Mouse (Mus musculus) testis, adult 2 months (tissue): ENCODE measurements around the gene Wipf1. TPM values are rescaled to one million over a fixed set of nuclear protein-coding genes. Genes with fewer than 3 reads are reported as not detected.
A peak's percentile ranks its signal among the peaks of the same experiment; 100 is the strongest.

Source experiments
- H3K27ac ChIP-seq: fragments of 200-500 bp; 2 replicates; pipeline ENCODE4 v1.5.1; 2012; ENCODE audit warnings: low read depth, low read length; ENCODE audit not compliant: control insufficient read depth, insufficient read depth
- H3K27me3 ChIP-seq: fragments of 200-500 bp; 2 replicates; pipeline ENCODE4 v1.6.1; 2012; ENCODE audit warnings: mild to moderate bottlenecking, low read length, moderate library complexity; ENCODE audit not compliant: control insufficient read depth, insufficient read depth
- H3K36me3 ChIP-seq: fragments of 200-500 bp; 2 replicates; pipeline ENCODE4 v1.6.1; 2012; ENCODE audit warnings: mild to moderate bottlenecking, low read length; ENCODE audit not compliant: control insufficient read depth, insufficient read depth
- H3K4me1 ChIP-seq: fragments of 200-500 bp; 2 replicates; pipeline ENCODE4 v1.6.1; 2012; ENCODE audit warnings: low read length; ENCODE audit not compliant: control insufficient read depth, insufficient read depth
- H3K4me3 ChIP-seq: fragments of 200-500 bp; 2 replicates; pipeline ENCODE4 v1.5.1; 2012; ENCODE audit warnings: low read depth, mild to moderate bottlenecking, low read length, moderate library complexity, mixed read lengths; ENCODE audit not compliant: control insufficient read depth
- CTCF ChIP-seq: fragments of 200-500 bp; IDR thresholded peaks from 2 replicates; pipeline ENCODE4 v1.5.1; 2012; ENCODE audit warnings: low read depth, mild to moderate bottlenecking, inconsistent platforms, low read length, moderate library complexity; ENCODE audit not compliant: control insufficient read depth, insufficient read depth, insufficient replicate concordance
- POLR2A ChIP-seq: fragments of 200-500 bp; IDR thresholded peaks from 2 replicates; pipeline ENCODE4 v1.6.1; 2012; ENCODE audit warnings: low read depth, mild to moderate bottlenecking, inconsistent platforms, low read length, moderate library complexity; ENCODE audit not compliant: control insufficient read depth
- polyA plus RNA-seq: library from polyadenylated mRNA; depleted of rRNA; stranded (reverse); fragments of >200 nt; gene quantifications from 2 replicates; pipeline ENCODE4 v1.2.3, GENCODE M21; 2012

Wipf1 gene
- polyA plus RNA-seq, 1 experiment: 0.40 TPM

GRCm38 (mm10) chr2:73484561-73485235, 44.8 kb downstream of the Wipf1 start:
- Histone ChIP-seq H3K27me3 (no peaks in the 10 kb centered on the region), H3K4me1 (peaks cover 9% of the 10 kb centered on the region), H3K27ac (peak overlapping the region; percentile 77), H3K36me3 (no peaks in the 10 kb centered on the region), H3K4me3 (peak overlapping the region; percentile 90)
- TF ChIP-seq CTCF (no peak), POLR2A (no peak)

DNA sequence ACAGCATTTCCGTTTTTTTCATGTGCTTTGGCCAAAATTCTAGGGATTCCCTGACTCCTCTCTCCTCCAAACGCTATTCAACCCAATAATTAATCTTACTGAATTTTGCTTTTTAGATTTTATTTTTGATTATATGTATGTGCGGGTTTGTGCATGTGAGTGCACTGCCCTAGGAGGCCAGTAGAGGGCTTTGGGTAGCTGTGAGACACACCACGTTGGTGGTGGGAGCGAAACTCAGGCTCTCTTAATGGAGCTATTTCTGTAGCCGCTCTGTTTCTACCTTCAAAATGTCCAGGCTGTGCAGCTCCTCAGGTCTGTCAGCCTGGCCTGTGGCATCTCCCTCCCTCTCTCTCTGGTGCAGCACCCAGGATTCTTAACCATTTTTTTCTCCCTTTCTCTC, 50.7 kb downstream of the Wipf1 start:
- Histone ChIP-seq H3K4me3 (no peak overlapping the region), H3K36me3 (no peaks in the 10 kb centered on the region), H3K4me1 (no peaks in the 10 kb centered on the region), H3K27me3 (no peaks in the 10 kb centered on the region), H3K27ac (no peak overlapping the region)
- TF ChIP-seq CTCF: peak; percentile 38; the same call in 1 of the 2 replicates
- TF ChIP-seq POLR2A: no peak

- H3K27ac ChIP-seq: no peak overlapping the region
- no peak overlapping the region for H3K4me3 ChIP-seq
- no peaks in the 10 kb centered on the region for H3K36me3 ChIP-seq
- TF ChIP-seq POLR2A (no peak), CTCF (no peak)
- H3K27me3 ChIP-seq: no peaks in the 10 kb centered on the region
- H3K4me1 ChIP-seq: no peaks in the 10 kb centered on the region
These were observed 52.0 kb downstream of the Wipf1 start for GRCm38 (mm10) chr2:73477501-73477900.

DNA sequence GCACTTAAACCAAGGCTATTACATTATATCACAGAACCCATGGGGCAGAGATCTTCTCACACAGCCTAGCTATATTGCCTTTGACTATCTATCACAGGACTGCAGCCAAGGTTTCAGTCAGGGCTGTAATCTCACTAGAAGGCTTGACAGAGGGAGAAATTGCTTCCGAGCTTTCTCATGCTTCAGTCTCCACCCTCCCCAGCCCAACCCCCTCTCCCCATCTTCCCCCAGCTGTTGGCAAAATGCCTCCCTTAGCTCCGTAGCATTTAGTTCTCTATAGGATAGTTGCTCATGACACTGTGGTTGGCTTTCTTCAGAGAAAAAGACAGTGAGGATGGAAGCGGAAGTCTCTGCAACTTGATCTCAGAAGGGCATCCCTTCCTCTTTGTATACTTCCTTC, 54.0 kb downstream of the Wipf1 start:
- H3K36me3 ChIP-seq: no peaks in the 10 kb centered on the region
- no peaks in the 10 kb centered on the region for H3K4me1 ChIP-seq
- TF ChIP-seq CTCF (no peak), POLR2A (no peak)
- no peaks in the 10 kb centered on the region for H3K27me3 ChIP-seq
- H3K27ac ChIP-seq: no peak overlapping the region
- no peak overlapping the region for H3K4me3 ChIP-seq

DNA sequence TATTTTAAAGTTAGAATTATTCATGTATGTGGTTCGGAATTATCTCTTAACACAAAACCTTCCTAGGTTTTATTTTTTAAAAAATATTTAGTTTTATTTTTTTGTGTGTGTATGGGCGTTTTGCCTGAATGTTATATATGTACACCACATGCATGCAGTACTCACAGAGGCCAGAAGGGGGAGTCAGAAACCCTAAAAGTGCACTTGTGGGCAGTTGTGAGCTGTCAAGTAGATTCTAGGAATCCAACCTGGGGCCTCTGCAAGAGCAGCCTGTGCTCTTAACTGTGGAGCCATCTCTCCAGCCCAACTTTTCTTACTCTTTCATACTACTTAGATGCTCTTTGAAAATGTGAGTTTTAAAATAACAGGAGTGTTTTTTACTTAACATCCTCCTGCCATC, 57.4 kb downstream of the Wipf1 start:
- Histone ChIP-seq H3K4me1 (no peaks in the 10 kb centered on the region), H3K4me3 (no peak overlapping the region), H3K36me3 (no peaks in the 10 kb centered on the region), H3K27ac (no peak overlapping the region), H3K27me3 (no peaks in the 10 kb centered on the region)
- TF ChIP-seq POLR2A (no peak), CTCF (no peak)

- no peak overlapping the region; the same call in 1 of the 2 replicates for H3K27ac ChIP-seq
These were observed 59.3 kb downstream of the Wipf1 start for GRCm38 (mm10) chr2:73470146-73470630.

DNA sequence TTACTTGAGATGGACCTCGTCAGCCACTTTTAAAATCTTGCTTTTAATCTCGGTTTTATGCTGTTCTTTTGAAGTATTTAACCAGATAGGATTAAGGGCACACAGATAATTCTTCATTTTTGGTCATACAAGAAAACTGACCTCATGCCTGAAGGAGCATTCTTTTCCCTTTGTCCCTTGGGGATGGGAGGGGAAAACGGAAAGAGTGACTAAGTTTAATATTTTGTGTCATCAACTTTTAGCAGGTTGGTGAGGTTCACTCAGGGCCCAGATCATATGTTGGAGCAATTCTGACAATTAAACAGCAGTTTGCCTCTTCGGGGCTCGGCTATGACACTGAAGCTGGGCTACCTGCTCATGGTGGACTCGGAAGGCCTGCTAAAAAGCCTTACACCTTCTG, 60.0 kb downstream of the Wipf1 start:
- Histone ChIP-seq H3K4me3 (no peak overlapping the region), H3K27ac (no peak overlapping the region), H3K36me3 (no peaks in the 10 kb centered on the region), H3K4me1 (no peaks in the 10 kb centered on the region), H3K27me3 (no peaks in the 10 kb centered on the region)
- TF ChIP-seq CTCF (no peak), POLR2A (no peak)

More at GRCm38 (mm10) chr2:73470146-73470630, 59.3 kb downstream of the Wipf1 start:
- Histone ChIP-seq H3K36me3 (no peaks in the 10 kb centered on the region), H3K27me3 (no peaks in the 10 kb centered on the region), H3K4me1 (no peaks in the 10 kb centered on the region), H3K4me3 (no peak overlapping the region)
- TF ChIP-seq CTCF: no peak
- TF ChIP-seq POLR2A: no peak
